Mouse (Mus musculus) kidney, postnatal 25 days (tissue): ENCODE measurements around the gene Olfr801.

Experiments
- DNase-seq, 2 experiments: peaks; one replicate each; pipeline ENCODE4 v3.0.0; 2021; ENCODE audit warnings: mixed read lengths in 2 of 2

The Olfr801 gene

DNA sequence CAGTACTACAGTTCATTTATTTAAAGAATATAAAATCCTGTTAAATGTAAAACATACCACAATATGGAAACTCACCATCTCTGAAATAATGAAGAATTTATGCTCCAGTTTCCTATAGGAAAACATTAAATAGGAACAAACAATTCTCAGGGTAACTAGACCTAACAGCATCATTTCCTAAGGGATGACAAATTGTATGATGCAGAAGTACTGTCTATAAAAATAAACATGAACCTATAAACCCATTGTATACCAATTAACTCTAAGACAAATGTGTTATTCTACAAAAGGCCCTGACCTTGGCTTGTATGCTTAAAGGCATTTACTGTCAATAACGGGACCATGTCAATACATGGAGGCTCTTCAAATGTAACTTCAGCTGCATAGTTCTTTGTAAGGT, at the start of gene Olfr801:
Olfr801 (minus strand) TSS at position 101 of the 400 bp plus-strand sequence.
- no peak for DNase-seq

DNA sequence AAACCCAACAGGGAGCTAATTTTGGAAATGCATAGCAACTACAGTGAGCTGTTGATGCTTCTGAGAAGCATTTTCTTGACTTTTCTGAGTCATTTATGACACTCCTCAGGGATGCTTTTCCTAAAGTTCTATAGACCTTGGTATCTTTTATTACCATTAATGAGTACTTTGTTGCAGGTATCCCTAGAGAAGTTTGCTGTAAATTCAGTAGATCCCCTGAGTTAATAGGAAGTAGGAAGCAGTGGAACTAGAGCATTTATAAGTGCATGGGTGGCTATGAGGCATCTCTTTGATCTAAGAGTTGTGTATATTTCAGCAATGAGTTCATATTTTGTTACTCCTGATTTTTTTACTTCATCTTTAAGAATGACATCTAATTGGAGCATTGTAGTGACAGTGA, 29.2 kb upstream of the Olfr801 start, which contains the start of gene Olfr804:
Olfr804 (plus strand) TSS at position 301 of the 400 bp plus-strand sequence.
- no peak for DNase-seq

DNA sequence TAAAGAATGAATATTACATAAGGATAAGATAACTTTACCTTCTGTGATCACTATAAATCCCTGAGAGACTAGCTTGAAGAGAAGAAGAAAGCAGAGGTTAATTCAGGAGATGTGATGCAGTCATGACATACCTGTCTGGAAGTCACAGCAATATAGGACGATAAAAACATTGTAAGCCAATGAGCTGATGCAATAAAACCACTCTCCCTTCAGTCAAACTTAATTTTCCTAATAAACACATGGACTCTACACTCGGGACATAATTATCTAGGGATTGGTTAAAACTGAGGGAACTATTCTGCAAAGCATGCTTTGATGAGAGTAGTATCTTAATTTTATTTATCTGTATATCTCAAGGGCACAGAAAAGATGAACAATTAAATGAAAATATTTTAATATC, 20.5 kb upstream of the Olfr801 start, which contains the start of gene Olfr803:
Olfr803 (minus strand) TSS at position 101 of the 400 bp plus-strand sequence.
- no peak for DNase-seq

DNA sequence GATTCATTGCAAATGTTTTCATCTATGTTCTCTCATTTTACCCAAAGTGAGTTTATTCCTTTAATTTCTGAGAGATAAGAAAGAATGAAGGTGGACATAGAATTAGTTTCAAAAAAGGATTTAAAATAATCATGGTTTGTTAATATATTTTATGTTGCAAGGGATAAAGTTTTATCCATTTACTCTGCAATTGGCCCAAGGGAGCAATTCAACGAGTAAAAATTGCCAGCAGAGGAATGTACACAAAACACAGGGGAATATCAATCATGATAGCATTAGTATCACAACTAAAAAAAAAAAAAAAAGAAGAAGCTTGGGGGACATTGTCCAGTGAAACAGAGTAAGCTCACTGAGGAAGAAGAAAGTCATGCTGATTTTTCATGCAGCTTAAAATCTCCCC, 14.4 kb upstream of the Olfr801 start, which contains the start of gene Olfr802:
Olfr802 (minus strand) TSS at position 101 of the 400 bp plus-strand sequence.
- no peak for DNase-seq

DNA sequence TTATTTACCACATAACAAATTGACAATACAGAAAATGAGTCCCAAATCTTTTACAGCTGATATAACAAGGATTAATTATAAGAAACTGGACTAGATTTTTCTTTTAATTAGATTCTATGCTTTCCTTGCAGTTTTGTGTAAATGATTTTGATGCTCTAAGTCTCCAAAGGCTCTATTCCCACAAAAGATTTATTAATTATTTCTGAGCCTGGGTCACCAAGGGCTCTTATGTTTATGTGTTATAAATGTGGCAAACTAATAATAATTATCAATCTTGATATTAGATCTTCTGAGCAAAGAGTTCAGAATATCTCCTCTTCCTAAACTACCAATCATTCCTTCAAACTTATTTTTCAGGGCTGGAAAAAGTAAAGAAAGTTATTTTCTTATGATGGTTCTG, 16.3 kb downstream of the Olfr801 start, which contains the start of gene Olfr800:
Olfr800 (plus strand) TSS at position 301 of the 400 bp plus-strand sequence.
- no peak for DNase-seq

DNA sequence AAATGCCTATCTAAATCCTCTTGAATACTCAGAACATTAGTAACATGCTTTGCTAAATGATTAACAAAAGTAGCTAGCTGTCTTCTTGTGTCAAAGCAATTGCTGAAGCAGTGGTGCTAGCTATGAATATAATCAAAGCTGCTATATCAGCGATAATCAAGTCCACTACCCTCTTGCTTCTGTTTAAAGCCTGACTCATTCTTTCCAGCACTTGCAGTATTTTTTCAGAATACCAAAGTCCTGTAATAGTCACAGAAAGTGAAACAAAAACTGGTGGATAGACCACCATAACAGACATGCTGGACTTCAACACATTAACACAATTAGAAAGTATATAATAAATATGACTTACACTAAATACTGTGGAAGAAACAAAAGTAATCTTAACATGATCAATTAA, 21.9 kb downstream of the Olfr801 start:
- DNase-seq = no peak

DNA sequence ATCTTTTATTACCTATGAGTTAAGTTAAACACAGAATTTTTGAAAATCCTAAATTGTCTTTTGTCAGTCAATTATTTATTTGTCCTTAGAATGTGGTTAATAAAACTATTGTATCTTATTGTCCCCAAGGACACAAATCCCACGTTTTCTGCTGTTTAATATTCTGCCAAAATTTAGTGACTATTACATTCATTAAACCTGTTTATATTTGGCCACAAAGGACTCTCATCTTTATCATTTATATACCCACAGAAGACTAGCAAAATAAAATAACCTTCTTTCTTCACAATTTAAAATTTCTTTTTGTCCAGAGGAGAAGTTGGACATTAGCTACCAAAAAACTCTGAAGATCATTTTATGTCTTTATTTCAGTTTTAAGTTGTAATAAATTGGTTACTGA, 36.5 kb downstream of the Olfr801 start, which contains the start of gene Olfr799:
Olfr799 (plus strand) TSS at position 301 of the 400 bp plus-strand sequence.
- DNase-seq = no peak

DNA sequence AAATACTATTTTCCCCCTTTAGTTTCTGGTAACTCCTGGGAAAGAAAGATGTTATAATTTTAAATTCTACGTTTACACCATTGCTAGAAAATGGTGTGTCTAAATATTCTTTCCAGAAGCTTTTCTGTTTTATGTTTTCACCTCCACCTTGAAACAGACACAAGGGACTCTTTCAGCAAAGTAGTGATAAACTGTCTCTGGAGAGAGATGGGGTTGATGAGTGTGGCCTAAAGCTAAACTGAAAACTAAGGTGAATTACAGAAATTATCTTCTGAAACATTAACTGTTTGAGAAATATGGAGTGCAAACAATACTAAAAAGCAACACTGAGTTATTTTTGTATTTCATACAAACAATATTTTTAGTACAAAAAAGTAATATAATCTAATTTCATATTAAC, 45.8 kb downstream of the Olfr801 start, which contains the start of gene Olfr798:
Olfr798 (minus strand) TSS at position 101 of the 400 bp plus-strand sequence.
- DNase-seq = no peak

DNA sequence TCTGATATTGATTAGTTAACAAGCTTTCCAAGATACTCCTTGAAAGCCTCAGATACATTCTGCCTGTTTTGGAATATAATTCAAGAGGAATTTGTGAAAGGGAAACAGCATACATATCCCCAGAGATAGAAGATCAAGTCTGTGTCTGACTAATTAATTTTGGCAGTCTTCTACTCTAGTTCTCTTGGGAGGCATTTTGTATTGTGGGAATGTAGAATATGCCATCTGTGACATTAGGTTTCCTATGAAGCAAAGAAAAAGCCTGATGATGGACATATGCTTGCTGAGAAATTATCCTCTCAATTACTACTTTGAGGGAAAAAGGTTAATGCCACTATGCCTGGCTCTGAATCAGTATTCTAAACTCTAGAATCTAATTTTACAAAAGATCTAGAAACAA, 50.4 kb downstream of the Olfr801 start:
- no peak for DNase-seq

DNA sequence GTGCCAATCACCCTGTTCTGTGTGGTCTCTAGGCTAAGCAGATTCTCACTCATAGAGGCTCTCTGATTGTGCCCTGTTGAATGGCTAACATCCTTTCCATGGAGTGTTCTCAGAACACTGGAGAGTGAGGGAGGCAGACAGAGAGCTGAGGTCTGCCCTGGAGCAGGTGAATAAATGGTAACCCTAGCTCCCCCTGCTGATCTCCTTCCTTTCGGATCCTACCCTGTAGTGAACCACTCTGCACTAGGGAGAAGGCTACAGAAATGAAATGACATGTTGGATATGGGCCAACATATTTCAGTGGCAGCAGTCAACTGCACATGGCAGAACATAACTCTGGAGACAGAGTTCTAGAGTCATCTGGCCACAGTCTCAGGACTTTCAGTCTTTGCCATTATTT, 51.9 kb downstream of the Olfr801 start:
- no peak for DNase-seq
